Mouse (Mus musculus): ENCODE measurements at regions not wholly inside any gene's neighbourhood (a gene's known extent, or its start where the extent isn't known, plus 50 kb on each side); places are given as distances from the start of the nearest gene placed in this dataset.

- DNase-seq, result no peak
These were observed 94.3 kb upstream of the Supt20 start for GRCm38 (mm10) chr3:54598296-54598695.

GRCm38 (mm10) chr3:54604705-54605379 lies 87.8 kb upstream of the Supt20 start:
- no peak for DNase-seq

DNA sequence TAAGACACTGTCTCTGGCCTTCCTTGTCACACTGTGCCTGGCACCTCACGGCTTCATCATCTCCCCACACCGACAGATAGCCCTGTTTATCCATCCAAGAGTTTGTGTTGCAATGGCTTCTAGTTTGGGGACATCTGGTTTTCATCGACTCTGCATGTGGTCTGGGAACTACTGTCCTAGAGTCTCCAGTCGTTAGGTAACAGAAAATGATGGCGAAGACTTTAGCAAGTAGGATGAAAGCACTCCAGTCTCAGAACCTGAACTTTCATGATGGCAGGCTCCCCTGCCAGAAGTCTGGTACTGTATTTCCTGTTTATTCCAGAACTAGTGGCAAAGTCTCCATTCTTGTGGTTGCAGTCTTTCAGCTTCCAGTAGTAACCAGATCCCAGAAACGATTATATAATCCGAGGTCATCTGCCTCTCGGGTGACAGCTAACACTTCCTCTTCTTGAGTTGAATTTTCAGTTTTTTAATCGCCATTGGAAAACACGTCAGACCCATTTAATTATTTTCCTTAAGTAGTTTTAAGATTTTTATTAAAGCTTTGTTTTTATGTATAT lies 81.1 kb upstream of the Supt20 start:
- DNase-seq, result no peak

DNA sequence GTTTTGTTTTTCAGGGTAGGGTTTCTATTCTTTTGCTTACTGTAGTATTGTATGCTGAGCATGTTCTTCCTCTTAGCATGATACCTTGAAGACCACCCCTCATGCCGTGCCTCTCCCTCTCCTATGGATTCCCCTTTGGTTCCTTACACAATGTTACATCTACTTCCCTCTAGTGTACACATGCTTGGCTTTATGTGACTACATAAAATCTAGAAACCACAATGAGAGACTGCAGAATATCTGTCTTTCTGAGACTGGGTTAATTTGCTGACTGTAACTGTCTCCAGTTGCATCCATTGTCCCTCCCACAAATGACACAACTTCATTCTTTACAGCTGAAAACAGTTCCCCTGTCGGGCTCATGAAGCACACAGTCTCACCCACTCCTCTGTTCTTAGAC lies 78.8 kb upstream of the Supt20 start:
- DNase-seq, result no peak

GRCm38 (mm10) chr3:54617298-54617697 lies 75.3 kb upstream of the Supt20 start:
- no peak for DNase-seq

GRCm38 (mm10) chr3:54618286-54618685 lies 74.3 kb upstream of the Supt20 start:
- DNase-seq, result no peak

DNA sequence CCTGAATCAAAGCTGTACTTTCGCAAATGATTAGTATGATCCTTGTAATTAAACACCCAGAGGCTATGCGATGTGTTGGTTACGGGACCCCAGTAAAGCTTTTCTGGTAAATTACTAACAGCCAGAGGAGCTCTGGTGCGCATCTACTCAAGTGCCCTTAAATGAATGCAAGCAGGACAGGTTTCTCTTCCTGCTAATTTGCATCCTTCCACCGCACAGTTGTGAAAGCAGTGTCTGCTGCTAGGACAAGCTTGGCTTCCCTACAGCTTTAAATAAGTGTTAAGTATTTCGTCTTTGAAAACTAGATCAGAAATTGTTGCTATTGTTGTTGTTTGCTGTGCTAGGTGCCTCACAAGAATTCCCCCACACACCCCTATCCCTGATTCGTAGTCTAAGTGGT lies 62.4 kb upstream of the Supt20 start:
- DNase-seq, result no peak

DNA sequence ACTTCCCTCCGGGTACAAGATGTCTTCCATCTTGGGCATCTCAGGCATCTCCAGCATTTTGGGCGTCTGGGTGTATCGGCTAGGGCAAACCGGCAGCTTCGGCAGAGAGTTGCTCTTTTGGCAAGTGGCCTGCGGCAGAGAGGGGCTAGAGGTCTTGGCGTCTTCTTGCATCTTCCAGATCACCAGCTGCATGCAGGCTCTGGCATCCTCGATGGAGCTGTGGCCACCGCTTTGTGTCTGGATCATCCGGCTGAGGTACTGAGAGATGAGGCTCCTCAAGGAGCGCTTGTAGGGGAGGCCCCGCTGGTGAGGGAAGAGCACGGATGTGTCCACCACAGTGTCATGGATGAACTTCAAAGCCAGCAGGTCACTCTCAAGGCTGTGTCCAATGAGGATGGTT lies 59.9 kb upstream of the Supt20 start:
- no peak for DNase-seq

- DNase-seq, result no peak
These were observed 59.2 kb upstream of the Supt20 start for GRCm38 (mm10) chr3:54633446-54633845.

DNA sequence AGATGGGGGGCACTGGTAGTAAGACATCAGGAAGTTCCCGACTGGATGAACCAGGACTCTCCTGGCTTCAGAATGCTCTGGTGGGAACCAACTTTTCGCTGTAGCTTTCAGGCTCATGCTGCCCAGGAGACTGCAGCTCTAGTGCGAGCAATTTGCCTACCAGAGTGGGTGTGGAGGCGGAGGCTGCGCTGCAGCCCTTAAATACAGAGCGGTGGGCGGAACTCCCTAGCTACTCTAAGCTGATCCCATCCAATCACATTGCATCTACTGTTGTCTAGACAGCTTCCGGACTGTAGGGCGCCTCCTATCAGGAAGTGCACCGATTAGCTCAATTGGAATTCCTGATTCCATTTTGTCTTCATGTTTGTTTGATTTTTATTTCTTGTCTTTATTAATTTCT lies 58.2 kb upstream of the Supt20 start:
- no peak for DNase-seq

Measured in adrenal gland, postnatal 36 days (tissue).